21 mouse cellular contexts compared by ENCODE assay signal in the genomic region with DNA sequence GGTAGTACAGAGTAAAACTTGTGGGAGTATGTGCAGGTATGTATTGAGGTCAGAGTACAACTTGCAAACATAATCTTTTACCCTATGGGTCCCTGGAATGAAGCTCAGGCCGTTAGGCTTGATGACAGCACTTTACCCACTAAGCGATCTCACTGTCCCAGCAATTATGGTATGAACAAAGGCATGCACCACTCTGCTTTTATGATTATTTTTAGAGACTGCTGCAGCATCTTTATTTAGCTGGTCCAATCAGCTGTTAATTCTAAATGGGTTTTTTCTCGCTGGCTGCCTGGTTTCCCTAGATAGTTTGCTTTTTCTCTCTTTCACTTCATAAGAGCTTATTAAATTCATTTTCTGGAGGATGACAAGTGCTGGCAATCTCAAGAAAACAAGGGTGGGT. TPM values are rescaled to one million over a fixed set of nuclear protein-coding genes. Genes with fewer than 3 reads are reported as not detected.
DNase-seq lines count a peak whose midpoint lies in the region; ATAC-seq and TF ChIP-seq lines count a peak whose summit lies in the region.
"Had no signal": no experiment of that assay in that cellular context is flagged by ENCODE, and none has a peak within 500 bp of the region (broad histone marks: within the 10 kb centered on the region; RNA-seq: fewer than 3 reads in every experiment).

No protein-coding gene starts in this region.

- TF ChIP-seq CTCF in heart, postnatal 0 days (IDR thresholded peaks at IDR 0.05; ENCODE audit: low read depth): no peak

- H3K9ac ChIP-seq in forebrain, embryonic 16.5 days (replicated peaks; ENCODE audit: low read depth, low read length): no peak overlapping the region
- H3K9ac ChIP-seq in heart, embryonic 11.5 days (ENCODE audit: low read depth, low read length): no peak overlapping the region
- no peak overlapping the region for H3K9ac ChIP-seq in heart, postnatal 0 days (replicated peaks; ENCODE audit: low read depth, low read length)
- H3K9ac ChIP-seq: forebrain, embryonic 15.5 days; stomach, embryonic 15.5 days had no signal

- H3K4me2 ChIP-seq in forebrain, embryonic 16.5 days (ENCODE audit: low read length): no peak overlapping the region
- H3K4me2 ChIP-seq in heart, embryonic 11.5 days: peak overlapping the region; percentile 32
- H3K4me2 ChIP-seq in heart, postnatal 0 days (ENCODE audit: low read depth, low read length): peak overlapping the region; percentile 34
- H3K4me2 ChIP-seq: forebrain, embryonic 15.5 days; stomach, embryonic 15.5 days had no signal

- intact Hi-C loops in left cerebral cortex, postnatal 14 days (cut with DNase I): no loop called here
- intact Hi-C loops in left cerebral cortex, postnatal 36 days (cut with DNase I): no loop called here

- no peaks in the 10 kb centered on the region for H3K36me3 ChIP-seq in forebrain, embryonic 16.5 days (ENCODE audit: control insufficient read depth, insufficient read depth)
- H3K36me3 ChIP-seq in forebrain, embryonic 10.5 days (replicated peaks): no peaks in the 10 kb centered on the region
- no peaks in the 10 kb centered on the region for H3K36me3 ChIP-seq in heart, embryonic 11.5 days (ENCODE audit: control insufficient read depth, insufficient read depth, low read length)
- H3K36me3 ChIP-seq in heart, postnatal 0 days (replicated peaks; ENCODE audit: control insufficient read depth, insufficient read depth, low read length): no peaks in the 10 kb centered on the region; the same call in 1 of the 2 replicates
- H3K36me3 ChIP-seq: forebrain, embryonic 15.5 days; stomach, embryonic 15.5 days had no signal

- no peak overlapping the region for H3K27ac ChIP-seq in forebrain, embryonic 16.5 days (ENCODE audit: low read length)
- no peak overlapping the region for H3K27ac ChIP-seq in forebrain, embryonic 10.5 days
- peak overlapping the region; percentile 60 for H3K27ac ChIP-seq in heart, embryonic 11.5 days (ENCODE audit: low read depth, low read length)
- peak overlapping the region; percentile 94 for H3K27ac ChIP-seq in heart, postnatal 0 days (ENCODE audit: low read depth)
- H3K27ac ChIP-seq: forebrain, embryonic 15.5 days; stomach, embryonic 15.5 days had no signal

- WGBS in forebrain, embryonic 16.5 days: 61% methylated on average over 3 of the region's 3 CpGs
- WGBS in forebrain, embryonic 10.5 days: 88% methylated on average over 3 of the region's 3 CpGs
- WGBS in heart, embryonic 11.5 days (ENCODE audit: insufficient replicate concordance): 53% methylated on average over 3 of the region's 3 CpGs
- 41% methylated on average over 3 of the region's 3 CpGs for WGBS in heart, postnatal 0 days

- no peaks in the 10 kb centered on the region for H3K27me3 ChIP-seq in forebrain, embryonic 16.5 days (replicated peaks; ENCODE audit: control insufficient read depth, insufficient read depth, low read length)
- H3K27me3 ChIP-seq in forebrain, embryonic 10.5 days (ENCODE audit: poor library complexity, severe bottlenecking): no peaks in the 10 kb centered on the region
- no peaks in the 10 kb centered on the region for H3K27me3 ChIP-seq in heart, embryonic 11.5 days (ENCODE audit: control insufficient read depth, insufficient read depth, low read length)
- H3K27me3 ChIP-seq in heart, postnatal 0 days (ENCODE audit: control insufficient read depth, insufficient read depth, low read length): no peaks in the 10 kb centered on the region
- H3K27me3 ChIP-seq: forebrain, embryonic 15.5 days; stomach, embryonic 15.5 days had no signal

- peak; percentile 54; the same call in 1 of the 2 replicates for ATAC-seq in forebrain, embryonic 16.5 days
- ATAC-seq in heart, embryonic 11.5 days (replicated peaks; ENCODE audit: insufficient number of reproducible peaks, low FRiP score, low TSS enrichment): no peak
- peak; percentile 86 for ATAC-seq in heart, postnatal 0 days (ENCODE audit: insufficient read depth, low read depth)
- no peak for ATAC-seq in cerebellum, adult (ENCODE audit: insufficient number of reproducible peaks, low FRiP score, low TSS enrichment)
- ATAC-seq: forebrain, embryonic 15.5 days; hindbrain, embryonic 16.5 days had no signal

- H3K4me1 ChIP-seq in forebrain, embryonic 16.5 days (replicated peaks; ENCODE audit: control insufficient read depth, insufficient read depth, low read length): no peaks in the 10 kb centered on the region
- no peaks in the 10 kb centered on the region for H3K4me1 ChIP-seq in forebrain, embryonic 10.5 days
- peaks cover 3% of the 10 kb centered on the region; the same call in 1 of the 2 replicates for H3K4me1 ChIP-seq in heart, embryonic 11.5 days (ENCODE audit: control insufficient read depth, insufficient read depth, low read length)
- peaks cover 20% of the 10 kb centered on the region for H3K4me1 ChIP-seq in heart, postnatal 0 days (ENCODE audit: control insufficient read depth, insufficient read depth)
- H3K4me1 ChIP-seq: forebrain, embryonic 15.5 days; stomach, embryonic 15.5 days had no signal

- TF ChIP-seq EP300 in heart, postnatal 0 days (IDR thresholded peaks at IDR 0.05; ENCODE audit: low read depth): no peak

- H3K4me3 ChIP-seq in forebrain, embryonic 16.5 days (replicated peaks; ENCODE audit: low read length): no peak overlapping the region
- no peak overlapping the region for H3K4me3 ChIP-seq in forebrain, embryonic 10.5 days
- no peak overlapping the region for H3K4me3 ChIP-seq in heart, embryonic 11.5 days (ENCODE audit: low read depth, low read length)
- H3K4me3 ChIP-seq in heart, postnatal 0 days (ENCODE audit: low read depth, low read length): peak overlapping the region; percentile 23; the same call in 1 of the 2 replicates
- H3K4me3 ChIP-seq: forebrain, embryonic 15.5 days; stomach, embryonic 15.5 days had no signal

- no peak for DNase-seq in forebrain, embryonic 10.5 days (ENCODE audit: extremely low spot score, low spot score)
- no peak for DNase-seq in heart, adult 8-10 months (ENCODE audit: low spot score)
- peak; percentile 41 to 63 for DNase-seq in left cerebral cortex, postnatal 14 days (ENCODE audit: low spot score in 2 of 2)
- DNase-seq in left cerebral cortex, postnatal 36 days (ENCODE audit: low spot score in 2 of 2): no peak
- DNase-seq in heart, postnatal 0 days (ENCODE audit: low spot score): peak; percentile 82
- DNase-seq: adrenal gland, postnatal 10 days; cerebellum, postnatal 14 days; kidney, adult 8-10 months; lung, postnatal 14 days; spleen, adult 18-20 months; thymus, postnatal 14 days had no signal

- H3K9me3 ChIP-seq in forebrain, embryonic 16.5 days (ENCODE audit: control insufficient read depth, low read length): no peaks in the 10 kb centered on the region
- no peaks in the 10 kb centered on the region for H3K9me3 ChIP-seq in forebrain, embryonic 10.5 days
- no peaks in the 10 kb centered on the region for H3K9me3 ChIP-seq in heart, embryonic 11.5 days (replicated peaks; ENCODE audit: control insufficient read depth, low read length)
- no peaks in the 10 kb centered on the region for H3K9me3 ChIP-seq in heart, postnatal 0 days (replicated peaks; ENCODE audit: control insufficient read depth, low read length)
- H3K9me3 ChIP-seq: forebrain, embryonic 15.5 days; stomach, embryonic 15.5 days had no signal

RNA-seq across cellular contexts. Expression of a gene that starts 30.1 kb away (rescaled TPM):
- polyA plus RNA-seq in forebrain, embryonic 16.5 days (2015; fragmentation: Nextera tagmentation; extraction: Ambion mirVana): not detected in 2 replicates
- polyA plus RNA-seq in forebrain, embryonic 10.5 days (2016; fragmentation: Nextera tagmentation; extraction: Ambion mirVana): not detected in 2 replicates
- polyA plus RNA-seq in heart, embryonic 11.5 days (2014; fragmentation: Nextera tagmentation; extraction: Ambion mirVana): 0.06 TPM in 1 of 2 replicates, not detected in the other
- 1 to 10 TPM in 2 of 4 experiments, under 1 TPM in 2; 0.49 to 2.4 (median 0.91) TPM for total RNA-seq in heart, adult 8-10 months (2022)
- total RNA-seq in left cerebral cortex, postnatal 14 days (2021): 1 to 10 TPM; 1.8 to 3.2 TPM
- total RNA-seq in left cerebral cortex, postnatal 36 days (2021): 1 to 10 TPM in 1 of 2 experiments, not detected in 1; 4.8 TPM
- not detected in 2 replicates for total RNA-seq in heart, postnatal 0 days (2014; rRNA removed; ENCODE audit: low replicate concordance)
- not detected in 2 replicates for polyA plus RNA-seq in heart, postnatal 0 days (2015; fragmentation: Nextera tagmentation; extraction: Ambion mirVana)
- total RNA-seq: gastrocnemius, postnatal 4 days had no signal
- polyA plus RNA-seq: hindbrain, embryonic 16.5 days; liver, embryonic 16.5 days; stomach, embryonic 15.5 days had no signal

RNA-seq across cellular contexts. Expression of a gene that starts 30.6 kb away (rescaled TPM):
- polyA plus RNA-seq in forebrain, embryonic 16.5 days (2015; fragmentation: Nextera tagmentation; extraction: Ambion mirVana): 18.5 and 20.1 TPM in 2 replicates
- polyA plus RNA-seq in forebrain, embryonic 10.5 days (2016; fragmentation: Nextera tagmentation; extraction: Ambion mirVana): 8.0 and 10.1 TPM in 2 replicates
- polyA plus RNA-seq in heart, embryonic 11.5 days (2014; fragmentation: Nextera tagmentation; extraction: Ambion mirVana): 12.8 and 15.0 TPM in 2 replicates
- total RNA-seq in heart, adult 8-10 months (2022): 10 to 100 TPM; 28.2 to 35.4 (median 31.2) TPM
- total RNA-seq in left cerebral cortex, postnatal 14 days (2021): 100 to 1,000 TPM; 114 to 125 TPM
- 100 to 1,000 TPM; 114 to 134 TPM for total RNA-seq in left cerebral cortex, postnatal 36 days (2021)
- 42.8 and 48.1 TPM in 2 replicates for total RNA-seq in heart, postnatal 0 days (2014; rRNA removed; ENCODE audit: low replicate concordance)
- polyA plus RNA-seq in heart, postnatal 0 days (2015; fragmentation: Nextera tagmentation; extraction: Ambion mirVana): 6.5 and 7.2 TPM in 2 replicates

RNA-seq across cellular contexts. Expression of a gene that starts 34.5 kb away (rescaled TPM):
- 157 and 169 TPM in 2 replicates for polyA plus RNA-seq in forebrain, embryonic 16.5 days (2015; fragmentation: Nextera tagmentation; extraction: Ambion mirVana)
- 224 TPM in 2 replicates for polyA plus RNA-seq in forebrain, embryonic 10.5 days (2016; fragmentation: Nextera tagmentation; extraction: Ambion mirVana)
- polyA plus RNA-seq in heart, embryonic 11.5 days (2014; fragmentation: Nextera tagmentation; extraction: Ambion mirVana): 157 and 168 TPM in 2 replicates
- 10 to 100 TPM; 57.1 to 65.3 (median 63.2) TPM for total RNA-seq in heart, adult 8-10 months (2022)
- total RNA-seq in left cerebral cortex, postnatal 14 days (2021): 10 to 100 TPM; 70.2 to 71.9 TPM
- 10 to 100 TPM; 50.4 to 51.7 TPM for total RNA-seq in left cerebral cortex, postnatal 36 days (2021)
- total RNA-seq in heart, postnatal 0 days (2014; rRNA removed; ENCODE audit: low replicate concordance): 95.5 and 125 TPM in 2 replicates
- 148 and 154 TPM in 2 replicates for polyA plus RNA-seq in heart, postnatal 0 days (2015; fragmentation: Nextera tagmentation; extraction: Ambion mirVana)

RNA-seq across cellular contexts. Expression of a gene that starts 37.1 kb away (rescaled TPM):
- polyA plus RNA-seq in forebrain, embryonic 16.5 days (2015; fragmentation: Nextera tagmentation; extraction: Ambion mirVana): not detected in 2 replicates
- polyA plus RNA-seq in forebrain, embryonic 10.5 days (2016; fragmentation: Nextera tagmentation; extraction: Ambion mirVana): 0.06 and 0.10 TPM in 2 replicates
- polyA plus RNA-seq in heart, embryonic 11.5 days (2014; fragmentation: Nextera tagmentation; extraction: Ambion mirVana): 0.04 TPM in 1 of 2 replicates, not detected in the other
- not detected for total RNA-seq in heart, adult 8-10 months (2022)
- total RNA-seq in left cerebral cortex, postnatal 14 days (2021): not detected
- total RNA-seq in left cerebral cortex, postnatal 36 days (2021): under 1 TPM in 1 of 2 experiments, not detected in 1; 0.20 TPM
- total RNA-seq in heart, postnatal 0 days (2014; rRNA removed; ENCODE audit: low replicate concordance): not detected in 2 replicates
- not detected in 2 replicates for polyA plus RNA-seq in heart, postnatal 0 days (2015; fragmentation: Nextera tagmentation; extraction: Ambion mirVana)
- total RNA-seq: adrenal gland, postnatal 10 days; gastrocnemius, postnatal 4 days had no signal
- polyA plus RNA-seq: large intestine, adult 2 months; limb, embryonic 14.5 days; liver, embryonic 16.5 days had no signal

RNA-seq across cellular contexts. Expression of a gene that starts 56.9 kb away (rescaled TPM):
- polyA plus RNA-seq in forebrain, embryonic 16.5 days (2015; fragmentation: Nextera tagmentation; extraction: Ambion mirVana): 13.3 and 15.9 TPM in 2 replicates
- polyA plus RNA-seq in forebrain, embryonic 10.5 days (2016; fragmentation: Nextera tagmentation; extraction: Ambion mirVana): 10.8 and 14.4 TPM in 2 replicates
- 15.4 and 17.2 TPM in 2 replicates for polyA plus RNA-seq in heart, embryonic 11.5 days (2014; fragmentation: Nextera tagmentation; extraction: Ambion mirVana)
- total RNA-seq in heart, adult 8-10 months (2022): 1 to 10 TPM; 2.6 to 3.6 (median 2.8) TPM
- total RNA-seq in left cerebral cortex, postnatal 14 days (2021): 100 to 1,000 TPM; 121 to 122 TPM
- total RNA-seq in left cerebral cortex, postnatal 36 days (2021): 100 to 1,000 TPM; 162 to 163 TPM
- 5.0 and 10.0 TPM in 2 replicates for total RNA-seq in heart, postnatal 0 days (2014; rRNA removed; ENCODE audit: low replicate concordance)
- polyA plus RNA-seq in heart, postnatal 0 days (2015; fragmentation: Nextera tagmentation; extraction: Ambion mirVana): 3.1 and 3.6 TPM in 2 replicates

Comparison
In these comparisons a context has a peak if more than half of its experiments do, and no peak if none do; other contexts are left out.
1. ATAC-seq: peak in forebrain, embryonic 16.5 days (single experiment) and heart, postnatal 0 days (single experiment); none in heart, embryonic 11.5 days (single experiment) and cerebellum, adult (single experiment).
2. DNase-seq: peak in left cerebral cortex, postnatal 14 days (2 of 2) and heart, postnatal 0 days (single experiment); none in forebrain, embryonic 10.5 days (single experiment), heart, adult 8-10 months (single experiment) and left cerebral cortex, postnatal 36 days (0 of 2).
3. H3K27ac ChIP-seq: peak in heart, embryonic 11.5 days (single experiment) and heart, postnatal 0 days (single experiment); none in forebrain, embryonic 16.5 days (single experiment) and forebrain, embryonic 10.5 days (single experiment).